Mouse (Mus musculus) cerebellum, adult 2 months (tissue): ENCODE measurements around the gene Pmpca.

Experiments used
- CTCF ChIP-seq: fragments of 200-500 bp; IDR thresholded peaks from 2 replicates; pipeline ENCODE4 v1.5.1; 2011; ENCODE audit warnings: low read depth, mild to moderate bottlenecking, control low read depth, low read length, moderate library complexity, borderline replicate concordance; ENCODE audit not compliant: insufficient read depth
- POLR2A ChIP-seq: fragments of 200-500 bp; IDR thresholded peaks from 2 replicates; pipeline ENCODE4 v1.6.1; 2011; ENCODE audit warnings: low read length, control low read depth, borderline replicate concordance; ENCODE audit not compliant: insufficient read depth

- TF ChIP-seq POLR2A = no peak
- no peak for TF ChIP-seq CTCF
Measured at GRCm38 (mm10) chr2:26391617-26392016, 2.5 kb downstream of the Pmpca start.
